ENCODE assay signal across 7 mouse cellular contexts in genomic region chr13:108347016-108347415, GRCm38 (mm10). TPM values are rescaled to one million over a fixed set of nuclear protein-coding genes. Genes with fewer than 3 reads are reported as not detected.
DNase-seq lines count a peak whose midpoint lies in the region; ATAC-seq and TF ChIP-seq lines count a peak whose summit lies in the region.

No protein-coding gene starts in this region.

- no peak overlapping the region for H3K4me2 ChIP-seq in liver, embryonic 12.5 days
- no peak overlapping the region for H3K4me2 ChIP-seq in hindbrain, embryonic 16.5 days (ENCODE audit: low read length)

- H3K27me3 ChIP-seq in liver, embryonic 12.5 days (replicated peaks), result no peaks in the 10 kb centered on the region
- H3K27me3 ChIP-seq in hindbrain, embryonic 16.5 days (replicated peaks; ENCODE audit: control insufficient read depth, insufficient read depth, low read length), result no peaks in the 10 kb centered on the region

- peak; percentile 52 for DNase-seq in liver
- peak; percentile 44 for DNase-seq in T-cell, adult 2 months (ENCODE audit: low spot score)
- peak; percentile 72 for DNase-seq in embryo, embryonic 10.5 days (ENCODE audit: low spot score)
- DNase-seq in lung, adult 2 months, result peak; percentile 17
- DNase-seq in right cerebral cortex, adult 2 months (ENCODE audit: low spot score in 2 of 2), result peak; percentile 29 to 54

- H3K4me1 ChIP-seq in liver, embryonic 12.5 days, result no peaks in the 10 kb centered on the region
- H3K4me1 ChIP-seq in hindbrain, embryonic 16.5 days (ENCODE audit: control insufficient read depth, insufficient read depth, low read depth, low read length), result no peaks in the 10 kb centered on the region
- H3K4me1 ChIP-seq in lung, adult 2 months (ENCODE audit: control insufficient read depth, insufficient read depth, low read length), result no peaks in the 10 kb centered on the region

- no peaks in the 10 kb centered on the region for H3K36me3 ChIP-seq in liver, embryonic 12.5 days
- H3K36me3 ChIP-seq in hindbrain, embryonic 16.5 days (ENCODE audit: control insufficient read depth, insufficient read depth, low read length), result no peaks in the 10 kb centered on the region

- H3K27ac ChIP-seq in liver, embryonic 12.5 days, result no peak overlapping the region
- no peak overlapping the region for H3K27ac ChIP-seq in hindbrain, embryonic 16.5 days (ENCODE audit: low read depth, low read length)

- TF ChIP-seq CTCF in lung, adult 2 months (IDR thresholded peaks at IDR 0.05; ENCODE audit: insufficient read depth, low read length), result peak; percentile 8; the same call in 1 of the 2 replicates

- WGBS in liver, embryonic 12.5 days (ENCODE audit: insufficient replicate concordance), result 50% methylated on average over 4 of the region's 4 CpGs
- WGBS in hindbrain, embryonic 16.5 days, result 45% methylated on average over 4 of the region's 4 CpGs
- WGBS in lung, adult 2 months, result 47% methylated on average over 4 of the region's 4 CpGs

- no peaks in the 10 kb centered on the region for H3K9me3 ChIP-seq in liver, embryonic 12.5 days (replicated peaks)
- H3K9me3 ChIP-seq in hindbrain, embryonic 16.5 days (ENCODE audit: control insufficient read depth, low read length), result no peaks in the 10 kb centered on the region

- ATAC-seq in liver, embryonic 12.5 days, result no peak
- peak; percentile 86 for ATAC-seq in hindbrain, embryonic 16.5 days

- H3K4me3 ChIP-seq in liver, embryonic 12.5 days, result no peak overlapping the region
- H3K4me3 ChIP-seq in hindbrain, embryonic 16.5 days (ENCODE audit: low read length), result no peak overlapping the region
- no peak overlapping the region for H3K4me3 ChIP-seq in lung, adult 2 months (replicated peaks; ENCODE audit: extremely low read depth, low read depth, low read length)

- no peak for TF ChIP-seq POLR2A in lung, adult 2 months (IDR thresholded peaks at IDR 0.05; ENCODE audit: borderline replicate concordance, extremely low read depth, low read depth, low read length)

- no peak overlapping the region for H3K9ac ChIP-seq in liver, embryonic 12.5 days
- no peak overlapping the region for H3K9ac ChIP-seq in hindbrain, embryonic 16.5 days (ENCODE audit: low read depth, low read length)

RNA-seq across cellular contexts. Expression of gene Depdc1b, which starts 30.9 kb away (rescaled TPM):
- 13.4 and 14.4 TPM in 2 replicates for polyA plus RNA-seq in liver, embryonic 12.5 days (2016; fragmentation: Nextera tagmentation; extraction: Ambion mirVana)
- polyA plus RNA-seq in hindbrain, embryonic 16.5 days (2015; fragmentation: Nextera tagmentation; extraction: Ambion mirVana), result 1.7 and 2.0 TPM in 2 replicates
- 0.19 and 0.37 TPM in 2 replicates for polyA plus RNA-seq in lung, adult 2 months (2012; rRNA removed)

Comparison
In these comparisons a context has a peak if more than half of its experiments do, and no peak if none do; other contexts are left out.
1. DNase-seq: peak in every context shown above with its lines; median percentile 72 in embryo, embryonic 10.5 days; 52 in liver; 44 in T-cell, adult 2 months; 42 in right cerebral cortex, adult 2 months; 17 in lung, adult 2 months.